Mouse (Mus musculus) intestine, postnatal 0 days (tissue): ENCODE data around the gene Atp2a1. TPM values are rescaled to one million over a fixed set of nuclear protein-coding genes. Genes with fewer than 3 reads are reported as not detected.
A peak's percentile ranks its signal among the peaks of the same experiment; 100 is the strongest.

Experiments
- ATAC-seq: fragments of 200-750 bp; cut with Nextera tagmentation; 2 replicates; pipeline ENCODE4 v1.8.0; 2017; ENCODE audit warnings: mild to moderate bottlenecking, moderate TSS enrichment, moderate library complexity
- H3K27ac ChIP-seq: fragments of 300-500 bp; sonication (generic); 2 replicates; pipeline ENCODE4 v1.5.1; 2014; ENCODE audit warnings: mild to moderate bottlenecking, low read depth, low read length, moderate library complexity
- H3K27me3 ChIP-seq: fragments of 300-500 bp; sonication (generic); replicated peaks from 2 replicates; pipeline ENCODE4 v1.6.1; 2014; ENCODE audit warnings: low read length, mixed read lengths; ENCODE audit not compliant: control insufficient read depth, insufficient read depth
- H3K36me3 ChIP-seq: fragments of 300-500 bp; sonication (generic); 2 replicates; pipeline ENCODE4 v1.6.1; 2014; ENCODE audit warnings: mild to moderate bottlenecking, moderate library complexity; ENCODE audit not compliant: control insufficient read depth, insufficient read depth
- H3K4me1 ChIP-seq: fragments of 300-500 bp; sonication (generic); replicated peaks from 2 replicates; pipeline ENCODE4 v1.6.1; 2014; ENCODE audit warnings: antibody characterized with exemption, low read length, mixed read lengths; ENCODE audit not compliant: control insufficient read depth, insufficient read depth
- H3K4me2 ChIP-seq: fragments of 300-500 bp; sonication (generic); replicated peaks from 2 replicates; pipeline ENCODE4 v1.6.1; 2014; ENCODE audit warnings: low read depth, mild to moderate bottlenecking, moderate library complexity
- H3K4me3 ChIP-seq: fragments of 300-500 bp; sonication (generic); 2 replicates; pipeline ENCODE4 v1.5.1; 2014; ENCODE audit warnings: low read depth, low read length
- H3K9ac ChIP-seq: fragments of 300-500 bp; sonication (generic); 2 replicates; pipeline ENCODE4 v1.6.1; 2014; ENCODE audit warnings: mild to moderate bottlenecking, low read depth, low read length
- H3K9me3 ChIP-seq: fragments of 300-500 bp; sonication (generic); 2 replicates; pipeline ENCODE4 v1.6.1; 2016; ENCODE audit warnings: mixed run types; ENCODE audit not compliant: control insufficient read depth
- CTCF ChIP-seq: sonication (generic); IDR thresholded peaks from 2 replicates; pipeline ENCODE4 v1.5.1; 2016; ENCODE audit warnings: low read depth, mild to moderate bottlenecking, control low read depth, antibody characterized with exemption, moderate library complexity
- WGBS: fragments of 180-500 bp; shearing (Covaris S2); extraction: QIAGEN DNeasy Blood & Tissue Kit; methylation state at CpG from one replicate; pipeline ENCODE4 v1.1.7; 2014; 5-methylcytosine and 5-hydroxymethylcytosine counted together
- polyA plus RNA-seq: library from polyadenylated mRNA; unstranded; fragments of >200 nt; fragmentation: Nextera tagmentation; extraction: Ambion mirVana; gene quantifications from 2 replicates; pipeline ENCODE4 v1.2.1, GENCODE M21; 2015

The Atp2a1 gene
- polyA plus RNA-seq, 1 experiment from 2014 or later, result 0.05 TPM

- 10% methylated on average over 5 of the region's 5 CpGs for WGBS
- TF ChIP-seq CTCF, result peak; percentile 92
These were observed 63.4 kb downstream of the Atp2a1 start for GRCm38 (mm10) chr7:126399548-126399947.

GRCm38 (mm10) chr7:126397822-126398221 lies 65.1 kb downstream of the Atp2a1 start:
- WGBS, result 87% methylated on average over 4 of the region's 4 CpGs
- no peak overlapping the region for H3K9ac ChIP-seq
- H3K4me3 ChIP-seq, result no peak overlapping the region
- H3K36me3 ChIP-seq, result no peaks in the 10 kb centered on the region
- no peaks in the 10 kb centered on the region for H3K4me1 ChIP-seq
- no peak overlapping the region for H3K27ac ChIP-seq
- H3K4me2 ChIP-seq, result no peak overlapping the region
- ATAC-seq, result no peak
- H3K27me3 ChIP-seq, result no peaks in the 10 kb centered on the region
- TF ChIP-seq CTCF, result no peak
- no peaks in the 10 kb centered on the region for H3K9me3 ChIP-seq

More at GRCm38 (mm10) chr7:126399548-126399947, 63.4 kb downstream of the Atp2a1 start:
- ATAC-seq, result no peak
- Histone ChIP-seq H3K36me3 (no peaks in the 10 kb centered on the region), H3K9me3 (no peaks in the 10 kb centered on the region), H3K9ac (no peak overlapping the region), H3K27ac (no peak overlapping the region), H3K4me2 (no peak overlapping the region), H3K27me3 (no peaks in the 10 kb centered on the region), H3K4me3 (no peak overlapping the region), H3K4me1 (no peaks in the 10 kb centered on the region)

- no peak for TF ChIP-seq CTCF
- 26% methylated on average over 6 of the region's 6 CpGs for WGBS
These were observed 65.7 kb downstream of the Atp2a1 start for GRCm38 (mm10) chr7:126397221-126397620.

GRCm38 (mm10) chr7:126396298-126397119 lies 66.4 kb downstream of the Atp2a1 start, which contains the start of gene Nfatc2ip:
TSS of gene Nfatc2ip (minus strand) at chr7:126396737.
- no peaks in the 10 kb centered on the region for H3K4me1 ChIP-seq
- H3K9me3 ChIP-seq, result no peaks in the 10 kb centered on the region
- peak within 1 kb of the TSS; percentile 96 for H3K4me2 ChIP-seq
- no peak for TF ChIP-seq CTCF
- under 1% methylated on average over 59 of the region's 59 CpGs for WGBS
- no peaks in the 10 kb centered on the region for H3K27me3 ChIP-seq
- H3K4me3 ChIP-seq, result peak within 1 kb of the TSS; percentile 97
- H3K36me3 ChIP-seq, result peaks cover 4% of the 10 kb centered on the region; the same call in 1 of the 2 replicates
- peak within 1 kb of the TSS; percentile 83 for H3K9ac ChIP-seq
- peak; percentile 98 for ATAC-seq
- peak within 1 kb of the TSS; percentile 60 for H3K27ac ChIP-seq

More at GRCm38 (mm10) chr7:126397221-126397620, 65.7 kb downstream of the Atp2a1 start:
- ATAC-seq, result no peak
- Histone ChIP-seq H3K27me3 (no peaks in the 10 kb centered on the region), H3K36me3 (no peaks in the 10 kb centered on the region), H3K9me3 (no peaks in the 10 kb centered on the region), H3K4me3 (0 out of 2 replicates have a peak overlapping the region, but pooled peaks have one; percentile 2), H3K9ac (no peak overlapping the region), H3K27ac (no peak overlapping the region; the same call in 1 of the 2 replicates), H3K4me1 (no peaks in the 10 kb centered on the region), H3K4me2 (peak overlapping the region; percentile 44)

Other genes with a start within 250 kb of the Atp2a1 start
- 3.6 and 4.4 TPM in 2 replicates for gene Sbk1, start 190.5 kb downstream of the Atp2a1 start, polyA plus RNA-seq
- gene Lat, start 93.5 kb downstream of the Atp2a1 start, polyA plus RNA-seq, result 0.65 and 1.1 TPM in 2 replicates
- gene Spns1, start 85.7 kb downstream of the Atp2a1 start, polyA plus RNA-seq, result 47.7 and 51.3 TPM in 2 replicates
- gene Nfatc2ip, start 66.4 kb downstream of the Atp2a1 start, polyA plus RNA-seq, result 1.9 and 2.1 TPM in 2 replicates
- 0.07 and 0.09 TPM in 2 replicates for gene Cd19, start 48.2 kb downstream of the Atp2a1 start, polyA plus RNA-seq
- gene Rabep2, start 34.3 kb downstream of the Atp2a1 start, polyA plus RNA-seq, result 15.1 and 17.0 TPM in 2 replicates
- gene Sh2b1, start 12.3 kb upstream of the Atp2a1 start, polyA plus RNA-seq, result 23.6 and 23.8 TPM in 2 replicates
- gene Tufm, start 24.3 kb upstream of the Atp2a1 start, polyA plus RNA-seq, result 70.3 and 76.5 TPM in 2 replicates
- gene Atxn2l, start 40.3 kb upstream of the Atp2a1 start, polyA plus RNA-seq, result 19.4 and 22.0 TPM in 2 replicates
- gene Eif3c, start 103.3 kb upstream of the Atp2a1 start, polyA plus RNA-seq, result 141 and 150 TPM in 2 replicates
- gene Apobr, start 121.8 kb upstream of the Atp2a1 start, polyA plus RNA-seq, result 0.44 and 0.57 TPM in 2 replicates
- 62.9 and 66.6 TPM in 2 replicates for gene Cln3, start 122.7 kb upstream of the Atp2a1 start, polyA plus RNA-seq
- gene Il27, start 131.8 kb upstream of the Atp2a1 start, polyA plus RNA-seq, result 0.14 TPM in 1 of 2 replicates, not detected in the other
- 28.2 and 30.8 TPM in 2 replicates for gene Nupr1, start 167.8 kb upstream of the Atp2a1 start, polyA plus RNA-seq
- 21.7 and 25.8 TPM in 2 replicates for gene Sgf29, start 186.2 kb upstream of the Atp2a1 start, polyA plus RNA-seq
- gene Sult1a1, start 213.3 kb upstream of the Atp2a1 start, polyA plus RNA-seq, result 6.8 and 8.2 TPM in 2 replicates
- gene Bola2, start 232.3 kb upstream of the Atp2a1 start, polyA plus RNA-seq, result 80.4 and 98.2 TPM in 2 replicates
- gene Slx1b, start 232.7 kb upstream of the Atp2a1 start, polyA plus RNA-seq, result 4.8 and 5.5 TPM in 2 replicates
- gene Coro1a, start 244.7 kb upstream of the Atp2a1 start, polyA plus RNA-seq, result 21.5 TPM in 2 replicates